ENCODE assay signal across 11 mouse cellular contexts in genomic region chr5:128970878-128971277, GRCm38 (mm10). TPM values are rescaled to one million over a fixed set of nuclear protein-coding genes. Genes with fewer than 3 reads are reported as not detected.
DNase-seq lines count a peak whose midpoint lies in the region; ATAC-seq lines count a peak whose summit lies in the region.
"Had no signal": no experiment of that assay in that cellular context is flagged by ENCODE, and none has a peak within 500 bp of the region (broad histone marks: within the 10 kb centered on the region; RNA-seq: fewer than 3 reads in every experiment).

No protein-coding gene starts in this region.

- H3K27ac ChIP-seq in heart, embryonic 13.5 days (replicated peaks), result no peak overlapping the region
- no peak overlapping the region for H3K27ac ChIP-seq in midbrain, embryonic 11.5 days (ENCODE audit: low read depth, low read length)
- H3K27ac ChIP-seq in midbrain, embryonic 15.5 days, result no peak overlapping the region
- no peak overlapping the region for H3K27ac ChIP-seq in hindbrain, embryonic 16.5 days (ENCODE audit: low read depth, low read length)
- H3K27ac ChIP-seq: layer of hippocampus, adult 2 months had no signal

- ATAC-seq in heart, embryonic 13.5 days (ENCODE audit: extremely low read depth, insufficient number of reproducible peaks, low FRiP score, low TSS enrichment), result no peak
- 0 out of 2 replicates have a peak, but pooled peaks have one; percentile 9 for ATAC-seq in midbrain, embryonic 11.5 days (ENCODE audit: low FRiP score)
- ATAC-seq in midbrain, embryonic 15.5 days (replicated peaks), result no peak
- no peak for ATAC-seq in hindbrain, embryonic 16.5 days

- no peak overlapping the region for H3K9ac ChIP-seq in heart, embryonic 13.5 days
- no peak overlapping the region for H3K9ac ChIP-seq in midbrain, embryonic 11.5 days (ENCODE audit: low read length)
- no peak overlapping the region for H3K9ac ChIP-seq in midbrain, embryonic 15.5 days
- no peak overlapping the region; the same call in 1 of the 2 replicates for H3K9ac ChIP-seq in hindbrain, embryonic 16.5 days (ENCODE audit: low read depth, low read length)

- no peak for DNase-seq in heart, postnatal 25 days (ENCODE audit: low spot score)
- no peak for DNase-seq in midbrain, embryonic 11.5 days (ENCODE audit: low spot score, missing footprints)
- no peak for DNase-seq in adrenal gland, adult 8-10 months
- DNase-seq in gastrocnemius, postnatal 4 days (ENCODE audit: low spot score in 2 of 2), result no peak
- no peak for DNase-seq in retina, postnatal 1 day

- H3K4me2 ChIP-seq in heart, embryonic 13.5 days, result peak overlapping the region; percentile 50
- H3K4me2 ChIP-seq in midbrain, embryonic 11.5 days, result no peak overlapping the region
- H3K4me2 ChIP-seq in midbrain, embryonic 15.5 days, result no peak overlapping the region
- peak overlapping the region; percentile 38 for H3K4me2 ChIP-seq in hindbrain, embryonic 16.5 days (ENCODE audit: low read length)

- 0 out of 2 replicates have a peak, but pooled peaks cover 8% of the 10 kb centered on the region for H3K9me3 ChIP-seq in heart, embryonic 13.5 days
- H3K9me3 ChIP-seq in midbrain, embryonic 11.5 days (ENCODE audit: control insufficient read depth, low read length), result no peaks in the 10 kb centered on the region
- no peaks in the 10 kb centered on the region for H3K9me3 ChIP-seq in midbrain, embryonic 15.5 days
- H3K9me3 ChIP-seq in hindbrain, embryonic 16.5 days (ENCODE audit: control insufficient read depth, low read length), result no peaks in the 10 kb centered on the region

- H3K36me3 ChIP-seq in heart, embryonic 13.5 days, result no peaks in the 10 kb centered on the region
- no peaks in the 10 kb centered on the region for H3K36me3 ChIP-seq in midbrain, embryonic 11.5 days (ENCODE audit: control insufficient read depth, insufficient read depth, low read length)
- no peaks in the 10 kb centered on the region for H3K36me3 ChIP-seq in midbrain, embryonic 15.5 days (replicated peaks)
- H3K36me3 ChIP-seq in hindbrain, embryonic 16.5 days (ENCODE audit: control insufficient read depth, insufficient read depth, low read length), result no peaks in the 10 kb centered on the region

- intact Hi-C loops in heart, postnatal 25 days (cut with DNase I), result loop anchor here (5.0 kb wide), 1 partner anchor 239 kb away; no protein-coding TSS in a partner anchor

- no peaks in the 10 kb centered on the region for H3K4me1 ChIP-seq in heart, embryonic 13.5 days
- H3K4me1 ChIP-seq in midbrain, embryonic 11.5 days (ENCODE audit: control insufficient read depth, insufficient read depth, low read length), result no peaks in the 10 kb centered on the region
- no peaks in the 10 kb centered on the region for H3K4me1 ChIP-seq in midbrain, embryonic 15.5 days
- no peaks in the 10 kb centered on the region for H3K4me1 ChIP-seq in hindbrain, embryonic 16.5 days (ENCODE audit: control insufficient read depth, insufficient read depth, low read depth, low read length)

- WGBS in heart, embryonic 13.5 days, result 59% methylated on average over 10 of the region's 10 CpGs
- WGBS in midbrain, embryonic 11.5 days, result 71% methylated on average over 10 of the region's 10 CpGs
- WGBS in midbrain, embryonic 15.5 days, result 67% methylated on average over 10 of the region's 10 CpGs
- 71% methylated on average over 10 of the region's 10 CpGs for WGBS in hindbrain, embryonic 16.5 days

- 0 out of 2 replicates have a peak, but pooled peaks cover 7% of the 10 kb centered on the region for H3K27me3 ChIP-seq in heart, embryonic 13.5 days (replicated peaks)
- no peaks in the 10 kb centered on the region for H3K27me3 ChIP-seq in midbrain, embryonic 11.5 days (ENCODE audit: control insufficient read depth, insufficient read depth, low read length)
- no peaks in the 10 kb centered on the region for H3K27me3 ChIP-seq in midbrain, embryonic 15.5 days (replicated peaks)
- H3K27me3 ChIP-seq in hindbrain, embryonic 16.5 days (replicated peaks; ENCODE audit: control insufficient read depth, insufficient read depth, low read length), result no peaks in the 10 kb centered on the region

- no peak overlapping the region for H3K4me3 ChIP-seq in heart, embryonic 13.5 days
- H3K4me3 ChIP-seq in midbrain, embryonic 11.5 days (ENCODE audit: low read depth, low read length), result no peak overlapping the region
- H3K4me3 ChIP-seq in midbrain, embryonic 15.5 days, result no peak overlapping the region
- no peak overlapping the region for H3K4me3 ChIP-seq in hindbrain, embryonic 16.5 days (ENCODE audit: low read length)
- H3K4me3 ChIP-seq: layer of hippocampus, adult 2 months had no signal

RNA-seq across cellular contexts. Expression of gene Rimbp2, which starts 17.6 kb away (rescaled TPM):
- 0.15 and 0.24 TPM in 2 replicates for polyA plus RNA-seq in heart, embryonic 13.5 days (2015; fragmentation: Nextera tagmentation; extraction: Ambion mirVana)
- total RNA-seq in heart, postnatal 25 days (2021), result under 1 TPM in 1 of 2 experiments, not detected in 1; 0.20 TPM
- polyA plus RNA-seq in midbrain, embryonic 11.5 days (2014; fragmentation: Nextera tagmentation; extraction: Ambion mirVana), result 1.5 and 1.6 TPM in 2 replicates
- polyA plus RNA-seq in midbrain, embryonic 15.5 days (2015; fragmentation: Nextera tagmentation; extraction: Ambion mirVana), result 6.2 and 6.8 TPM in 2 replicates
- polyA plus RNA-seq in hindbrain, embryonic 16.5 days (2015; fragmentation: Nextera tagmentation; extraction: Ambion mirVana), result 4.7 and 6.4 TPM in 2 replicates
- 10 to 100 TPM in 2 of 4 experiments, 1 to 10 TPM in 2; 5.3 to 12.5 (median 9.7) TPM for total RNA-seq in adrenal gland, adult 8-10 months (2022)
- total RNA-seq in gastrocnemius, postnatal 4 days (2021), result under 1 TPM; 0.20 to 0.21 TPM
- total RNA-seq: liver, adult 2 months had no signal
- polyA plus RNA-seq: C2C12; liver, adult 2 months had no signal

RNA-seq across cellular contexts. Expression of gene Stx2, which starts 37.5 kb away (rescaled TPM):
- polyA plus RNA-seq in heart, embryonic 13.5 days (2015; fragmentation: Nextera tagmentation; extraction: Ambion mirVana), result 17.3 and 18.8 TPM in 2 replicates
- total RNA-seq in heart, postnatal 25 days (2021), result 10 to 100 TPM; 12.6 to 14.2 TPM
- polyA plus RNA-seq in midbrain, embryonic 11.5 days (2014; fragmentation: Nextera tagmentation; extraction: Ambion mirVana), result 26.0 and 27.6 TPM in 2 replicates
- 15.4 and 15.6 TPM in 2 replicates for polyA plus RNA-seq in midbrain, embryonic 15.5 days (2015; fragmentation: Nextera tagmentation; extraction: Ambion mirVana)
- 16.1 and 17.5 TPM in 2 replicates for polyA plus RNA-seq in hindbrain, embryonic 16.5 days (2015; fragmentation: Nextera tagmentation; extraction: Ambion mirVana)
- total RNA-seq in adrenal gland, adult 8-10 months (2022), result 10 to 100 TPM; 24.9 to 32.9 (median 26.9) TPM
- 10 to 100 TPM; 24.5 to 29.0 TPM for total RNA-seq in gastrocnemius, postnatal 4 days (2021)

RNA-seq across cellular contexts. Expression of gene Ran, which starts 49.0 kb away (rescaled TPM):
- 389 and 423 TPM in 2 replicates for polyA plus RNA-seq in heart, embryonic 13.5 days (2015; fragmentation: Nextera tagmentation; extraction: Ambion mirVana)
- 100 to 1,000 TPM in 1 of 2 experiments, 10 to 100 TPM in 1; 94.6 to 110 TPM for total RNA-seq in heart, postnatal 25 days (2021)
- 948 and 951 TPM in 2 replicates for polyA plus RNA-seq in midbrain, embryonic 11.5 days (2014; fragmentation: Nextera tagmentation; extraction: Ambion mirVana)
- 342 and 346 TPM in 2 replicates for polyA plus RNA-seq in midbrain, embryonic 15.5 days (2015; fragmentation: Nextera tagmentation; extraction: Ambion mirVana)
- polyA plus RNA-seq in hindbrain, embryonic 16.5 days (2015; fragmentation: Nextera tagmentation; extraction: Ambion mirVana), result 326 and 333 TPM in 2 replicates
- 100 to 1,000 TPM; 137 to 213 (median 176) TPM for total RNA-seq in adrenal gland, adult 8-10 months (2022)
- total RNA-seq in gastrocnemius, postnatal 4 days (2021), result 100 to 1,000 TPM; 105 to 111 TPM

Comparison
In these comparisons a context has a peak if more than half of its experiments do, and no peak if none do; other contexts are left out.
1. H3K4me2 ChIP-seq: peak in heart, embryonic 13.5 days (single experiment) and hindbrain, embryonic 16.5 days (single experiment); none in midbrain, embryonic 11.5 days (single experiment) and midbrain, embryonic 15.5 days (single experiment).